Mouse (Mus musculus) stomach, embryonic 16.5 days (tissue): ENCODE data around the gene Smyd2. TPM values are rescaled to one million over a fixed set of nuclear protein-coding genes. Genes with fewer than 3 reads are reported as not detected.

Experiments
- ATAC-seq: fragments of 200-750 bp; cut with Nextera tagmentation; 2 replicates; pipeline ENCODE4 v1.8.0; 2017; ENCODE audit warnings: moderate number of reproducible peaks, moderate TSS enrichment; ENCODE audit not compliant: insufficient read depth, low FRiP score
- H3K27ac ChIP-seq: fragments of 300-500 bp; sonication (generic); 2 replicates; pipeline ENCODE4 v1.5.1; 2014; ENCODE audit warnings: low read length
- H3K27me3 ChIP-seq: fragments of 300-500 bp; sonication (generic); 2 replicates; pipeline ENCODE4 v1.6.1; 2014; ENCODE audit warnings: low read length, control low read depth, mixed read lengths; ENCODE audit not compliant: control insufficient read depth, insufficient read depth
- H3K36me3 ChIP-seq: fragments of 300-500 bp; sonication (generic); 2 replicates; pipeline ENCODE4 v1.6.1; 2014; ENCODE audit warnings: low read length; ENCODE audit not compliant: control insufficient read depth, insufficient read depth
- H3K4me1 ChIP-seq: fragments of 300-500 bp; sonication (generic); 2 replicates; pipeline ENCODE4 v1.6.1; 2014; ENCODE audit warnings: low read length, control low read depth, mixed read lengths; ENCODE audit not compliant: control insufficient read depth, insufficient read depth
- H3K4me2 ChIP-seq: fragments of 300-500 bp; sonication (generic); 2 replicates; pipeline ENCODE4 v1.6.1; 2014; ENCODE audit warnings: low read depth, low read length, mixed read lengths
- H3K4me3 ChIP-seq: fragments of 300-500 bp; sonication (generic); replicated peaks from 2 replicates; pipeline ENCODE4 v1.5.1; 2014; ENCODE audit warnings: mild to moderate bottlenecking, low read length
- H3K9ac ChIP-seq: fragments of 300-500 bp; sonication (generic); 2 replicates; pipeline ENCODE4 v1.6.1; 2014; ENCODE audit warnings: low read length
- H3K9me3 ChIP-seq: fragments of 300-500 bp; sonication (generic); replicated peaks from 2 replicates; pipeline ENCODE4 v1.6.1; 2016; ENCODE audit warnings: low read length, control low read depth; ENCODE audit not compliant: control insufficient read depth
- WGBS: fragments of 180-500 bp; shearing (Covaris S2); extraction: QIAGEN DNeasy Blood & Tissue Kit; methylation state at CpG from one replicate; pipeline ENCODE4 v1.1.7; 2014; 5-methylcytosine and 5-hydroxymethylcytosine counted together
- polyA plus RNA-seq: library from polyadenylated mRNA; unstranded; fragments of >200 nt; fragmentation: Nextera tagmentation; extraction: Ambion mirVana; gene quantifications from 2 replicates; pipeline ENCODE4 v1.2.1, GENCODE M21; 2015

Gene Smyd2
- polyA plus RNA-seq, 1 experiment from 2014 or later: 79.8 TPM

DNA sequence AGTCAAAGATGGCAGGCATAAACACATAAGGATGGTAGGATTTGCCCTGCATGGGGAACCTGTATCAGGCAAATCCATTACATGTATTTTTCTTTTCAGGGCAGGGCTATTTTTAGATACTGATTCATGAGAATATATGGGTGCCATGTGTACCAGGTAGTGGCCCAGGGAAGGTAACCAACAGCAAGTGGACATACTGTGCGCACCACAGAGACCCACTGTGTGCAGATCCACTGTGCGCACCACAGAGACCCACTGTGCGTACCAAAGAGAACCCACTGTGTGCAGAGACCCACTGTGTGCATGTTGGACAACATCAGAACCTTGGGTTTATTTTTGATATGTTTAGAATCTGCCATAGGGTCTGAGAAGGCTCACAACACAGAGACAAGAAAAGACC lies 58.4 kb downstream of the Smyd2 start:
- ATAC-seq: no peak
- H3K9me3 ChIP-seq: no peaks in the 10 kb centered on the region
- WGBS: 94% methylated on average over 3 of the region's 3 CpGs
- no peak overlapping the region for H3K27ac ChIP-seq
- H3K4me1 ChIP-seq: peaks cover 26% of the 10 kb centered on the region
- no peak overlapping the region for H3K4me3 ChIP-seq
- no peaks in the 10 kb centered on the region for H3K27me3 ChIP-seq
- no peak overlapping the region for H3K9ac ChIP-seq
- H3K36me3 ChIP-seq: peaks cover 9% of the 10 kb centered on the region
- H3K4me2 ChIP-seq: no peak overlapping the region

- H3K36me3 ChIP-seq: peaks cover 15% of the 10 kb centered on the region
- peaks cover 8% of the 10 kb centered on the region; the same call in 1 of the 2 replicates for H3K4me1 ChIP-seq
- 47% methylated on average over 12 of the region's 12 CpGs for WGBS
- H3K27ac ChIP-seq: peak overlapping the region; percentile 77
- H3K27me3 ChIP-seq: no peaks in the 10 kb centered on the region
- H3K4me2 ChIP-seq: no peak overlapping the region
- H3K9ac ChIP-seq: no peak overlapping the region
- H3K4me3 ChIP-seq: no peak overlapping the region
- H3K9me3 ChIP-seq: no peaks in the 10 kb centered on the region
- ATAC-seq: peak; percentile 82
Measured at GRCm38 (mm10) chr1:189860942-189861315, 61.2 kb downstream of the Smyd2 start.

GRCm38 (mm10) chr1:189860112-189860941 lies 61.8 kb downstream of the Smyd2 start:
- Histone ChIP-seq H3K27ac (peak overlapping the region; percentile 77), H3K4me2 (no peak overlapping the region), H3K9ac (no peak overlapping the region), H3K4me1 (peaks cover 8% of the 10 kb centered on the region; the same call in 1 of the 2 replicates), H3K9me3 (no peaks in the 10 kb centered on the region), H3K4me3 (no peak overlapping the region), H3K36me3 (peaks cover 15% of the 10 kb centered on the region), H3K27me3 (no peaks in the 10 kb centered on the region)
- peak; percentile 65; the same call in 1 of the 2 replicates for ATAC-seq
- WGBS: 75% methylated on average over 17 of the region's 17 CpGs

- no peak overlapping the region for H3K4me2 ChIP-seq
- H3K4me3 ChIP-seq: no peak overlapping the region
- H3K4me1 ChIP-seq: peaks cover 8% of the 10 kb centered on the region; the same call in 1 of the 2 replicates
- peaks cover 12% of the 10 kb centered on the region for H3K36me3 ChIP-seq
- no peak overlapping the region for H3K9ac ChIP-seq
- H3K27me3 ChIP-seq: no peaks in the 10 kb centered on the region
- no peaks in the 10 kb centered on the region for H3K9me3 ChIP-seq
- 86% methylated on average over 6 of the region's 6 CpGs for WGBS
- no peak overlapping the region for H3K27ac ChIP-seq
- ATAC-seq: no peak
Measured at GRCm38 (mm10) chr1:189858377-189858776, 63.8 kb downstream of the Smyd2 start.

GRCm38 (mm10) chr1:189855739-189856138 lies 66.4 kb downstream of the Smyd2 start:
- Histone ChIP-seq H3K36me3 (peaks cover 11% of the 10 kb centered on the region), H3K27ac (no peak overlapping the region), H3K4me1 (peaks cover 8% of the 10 kb centered on the region; the same call in 1 of the 2 replicates), H3K27me3 (no peaks in the 10 kb centered on the region), H3K4me2 (no peak overlapping the region), H3K4me3 (no peak overlapping the region), H3K9me3 (no peaks in the 10 kb centered on the region), H3K9ac (no peak overlapping the region)
- ATAC-seq: no peak
- WGBS: 90% methylated on average over 5 of the region's 5 CpGs

GRCm38 (mm10) chr1:189854646-189855045 lies 67.5 kb downstream of the Smyd2 start:
- H3K27ac ChIP-seq: no peak overlapping the region; the same call in 1 of the 2 replicates
- 72% methylated on average over 13 of the region's 13 CpGs for WGBS
- H3K36me3 ChIP-seq: peaks cover 22% of the 10 kb centered on the region
- no peak overlapping the region for H3K4me2 ChIP-seq
- no peak overlapping the region for H3K4me3 ChIP-seq
- H3K9me3 ChIP-seq: no peaks in the 10 kb centered on the region
- H3K27me3 ChIP-seq: no peaks in the 10 kb centered on the region
- no peaks in the 10 kb centered on the region for H3K4me1 ChIP-seq
- no peak for ATAC-seq
- no peak overlapping the region for H3K9ac ChIP-seq

DNA sequence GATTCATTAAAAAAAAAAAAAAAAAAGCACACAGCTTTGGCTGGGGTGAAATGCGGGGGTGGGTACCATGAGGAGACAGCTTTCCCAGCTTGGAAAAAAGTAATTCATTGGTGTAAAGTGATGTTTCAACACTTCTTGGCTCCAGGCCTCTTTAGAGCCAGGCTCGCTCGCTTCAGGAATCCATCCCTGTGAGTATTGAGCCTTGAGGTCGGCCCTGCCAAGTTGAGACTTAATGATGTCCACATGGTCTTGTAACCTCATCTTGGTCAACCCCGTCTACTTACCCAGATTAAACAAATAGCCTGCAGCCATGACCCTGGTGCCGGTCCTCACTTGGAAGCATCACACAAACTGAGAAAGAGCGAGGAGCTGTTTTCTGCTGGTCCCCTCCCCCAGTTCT lies 69.7 kb downstream of the Smyd2 start:
- no peak overlapping the region for H3K9ac ChIP-seq
- H3K4me3 ChIP-seq: no peak overlapping the region
- no peaks in the 10 kb centered on the region for H3K9me3 ChIP-seq
- no peaks in the 10 kb centered on the region for H3K27me3 ChIP-seq
- H3K4me1 ChIP-seq: no peaks in the 10 kb centered on the region
- 68% methylated on average over 7 of the region's 7 CpGs for WGBS
- peaks cover 22% of the 10 kb centered on the region for H3K36me3 ChIP-seq
- peak overlapping the region; percentile 40; the same call in 1 of the 2 replicates for H3K27ac ChIP-seq
- ATAC-seq: peak; percentile 61; the same call in 1 of the 2 replicates
- no peak overlapping the region for H3K4me2 ChIP-seq

DNA sequence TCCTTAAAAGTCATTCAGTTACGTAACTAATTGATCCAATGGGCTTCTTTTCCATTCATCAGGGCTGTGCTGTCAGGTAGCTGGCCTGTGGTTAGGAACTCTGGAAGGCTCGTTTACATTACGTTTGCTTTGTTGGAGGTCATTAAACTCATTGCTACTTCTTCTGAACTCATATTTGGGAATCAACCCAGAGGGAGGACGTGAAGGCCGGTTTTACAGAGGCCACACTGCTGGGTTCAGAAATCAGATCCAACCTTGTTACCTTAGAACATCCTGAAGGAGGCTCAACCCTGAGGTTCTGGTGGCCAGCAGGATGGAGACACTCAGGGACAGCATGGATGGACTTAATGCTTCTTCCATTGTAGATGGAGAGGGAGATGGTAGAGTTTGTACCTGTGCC lies 70.1 kb downstream of the Smyd2 start:
- H3K4me3 ChIP-seq: no peak overlapping the region
- no peaks in the 10 kb centered on the region for H3K4me1 ChIP-seq
- H3K36me3 ChIP-seq: peaks cover 22% of the 10 kb centered on the region
- H3K27me3 ChIP-seq: no peaks in the 10 kb centered on the region
- 0 out of 2 replicates have a peak overlapping the region, but pooled peaks have one; percentile 30 for H3K27ac ChIP-seq
- ATAC-seq: no peak
- 64% methylated on average over 5 of the region's 5 CpGs for WGBS
- H3K9ac ChIP-seq: no peak overlapping the region
- H3K9me3 ChIP-seq: no peaks in the 10 kb centered on the region
- H3K4me2 ChIP-seq: no peak overlapping the region

DNA sequence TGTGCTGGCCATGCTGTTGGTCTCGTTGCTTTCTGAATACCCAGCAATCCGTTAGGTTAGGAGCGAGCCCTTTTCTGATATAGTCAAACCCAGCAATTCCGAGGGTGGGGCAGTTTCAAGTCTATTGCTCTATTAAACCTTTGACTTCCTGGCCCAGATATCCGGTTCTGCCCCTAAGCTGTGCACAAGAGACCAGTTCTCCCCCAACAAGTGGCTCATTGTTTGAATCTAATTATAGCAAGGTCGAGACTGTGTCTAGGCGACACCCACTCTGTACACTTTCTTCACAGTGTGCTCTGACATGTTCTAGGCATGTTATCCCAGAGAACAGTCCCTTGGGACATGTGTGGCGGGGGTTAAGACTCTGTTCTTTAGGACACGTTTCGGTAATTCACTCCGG lies 72.6 kb downstream of the Smyd2 start:
- Histone ChIP-seq H3K27me3 (no peaks in the 10 kb centered on the region), H3K36me3 (peaks cover 16% of the 10 kb centered on the region), H3K9ac (no peak overlapping the region), H3K4me3 (no peak overlapping the region), H3K4me2 (no peak overlapping the region), H3K27ac (no peak overlapping the region), H3K9me3 (no peaks in the 10 kb centered on the region), H3K4me1 (no peaks in the 10 kb centered on the region)
- 70% methylated on average over 11 of the region's 11 CpGs for WGBS
- ATAC-seq: 0 out of 2 replicates have a peak, but pooled peaks have one; percentile 34
